Mouse (Mus musculus): ENCODE results near the gene Vmn1r42.

DNA sequence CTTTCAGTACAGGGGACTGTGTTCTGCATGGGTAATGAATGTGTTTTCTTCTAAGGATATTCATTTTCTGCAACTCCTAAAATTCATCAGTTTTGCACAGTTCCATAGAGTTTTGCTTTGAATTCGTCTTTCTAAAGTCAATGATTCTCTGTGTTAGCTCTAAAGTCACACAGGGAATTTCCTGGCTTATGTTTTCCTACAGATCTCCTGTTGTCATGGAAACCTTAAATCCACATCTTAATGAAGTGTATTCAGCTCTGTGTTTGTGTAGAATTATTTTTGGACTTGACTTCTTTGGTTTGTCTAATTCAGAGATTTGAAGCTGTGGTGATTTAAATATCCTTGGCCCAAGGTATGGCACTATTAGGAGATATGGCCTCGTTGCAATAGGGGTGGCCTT, 7.6 kb upstream of the Vmn1r42 start:
- TF ChIP-seq EP300 (IDR thresholded peaks at IDR 0.05): no peak
- TF ChIP-seq CTCF (IDR thresholded peaks at IDR 0.05): no peak

All from lung, postnatal 0 days (tissue).